Comparison of ENCODE assay signal across 1 mouse cellular context in genomic region chr15:78475604-78476031, GRCm38 (mm10).
A peak's percentile ranks its signal among the peaks of the same experiment; 100 is the strongest.
TF ChIP-seq lines count a peak whose summit lies in the region.

No protein-coding gene starts in this region.

TF ChIP-seq in CH12.LX, 34 proteins besides CTCF, POLR2A, EP300 and RAD21 (continued from another document):
- 0 out of 2 replicates have a peak, but pooled peaks have one; percentile 42 for TF ChIP-seq MYC (IDR thresholded peaks at IDR 0.05; ENCODE audit: low read depth, low read length)
- TF ChIP-seq MEF2A (IDR thresholded peaks at IDR 0.05; ENCODE audit: borderline replicate concordance, low read depth, low read length): peak; percentile 74; the same call in 1 of the 2 replicates
- 0 out of 2 replicates have a peak, but pooled peaks have one; percentile 50 for TF ChIP-seq RCOR1 (conservative IDR thresholded peaks at IDR 0.05; ENCODE audit: low read depth, low read length)
- TF ChIP-seq MAX (IDR thresholded peaks at IDR 0.05; ENCODE audit: low read length): peak; percentile 25; the same call in 1 of the 2 replicates
- TF ChIP-seq NRF1 (IDR thresholded peaks at IDR 0.05; ENCODE audit: low read depth, low read length): no peak
- TF ChIP-seq TCF12 (IDR thresholded peaks at IDR 0.05; ENCODE audit: low read depth, low read length): peak; percentile 78
- TF ChIP-seq IRF4 (IDR thresholded peaks at IDR 0.05; ENCODE audit: low read depth, low read length): peak; percentile 78
- TF ChIP-seq KAT2A (IDR thresholded peaks at IDR 0.05; ENCODE audit: insufficient replicate concordance, low read length): 0 out of 2 replicates have a peak, but pooled peaks have one; percentile 11
- TF ChIP-seq USF1 (IDR thresholded peaks at IDR 0.05; ENCODE audit: low read depth, low read length): no peak
- 0 out of 2 replicates have a peak, but pooled peaks have one; percentile 19 for TF ChIP-seq SIN3A (IDR thresholded peaks at IDR 0.05; ENCODE audit: low read length)
- TF ChIP-seq ETS1 (conservative IDR thresholded peaks at IDR 0.05; ENCODE audit: low read depth, low read length): peak; percentile 64
- TF ChIP-seq CHD2 (IDR thresholded peaks at IDR 0.05; ENCODE audit: low read length): no peak; the same call in 1 of the 2 replicates
- TF ChIP-seq MXI1 (IDR thresholded peaks at IDR 0.05; ENCODE audit: low read depth, low read length): 0 out of 2 replicates have a peak, but pooled peaks have one; percentile 29
- TF ChIP-seq JUN (IDR thresholded peaks at IDR 0.05; ENCODE audit: insufficient read depth, low read depth, low read length): no peak
- TF ChIP-seq MAZ (IDR thresholded peaks at IDR 0.05; ENCODE audit: low read depth, low read length): peak; percentile 76; the same call in 1 of the 2 replicates
- peak; percentile 58; the same call in 1 of the 2 replicates for TF ChIP-seq BHLHE40 (IDR thresholded peaks at IDR 0.05; ENCODE audit: low read depth, low read length)
TF ChIP-seq in CH12.LX: peak in this region for 15.
